Mouse (Mus musculus) forebrain, embryonic 16.5 days (tissue): ENCODE results near the gene Tap2. TPM values are rescaled to one million over a fixed set of nuclear protein-coding genes. Genes with fewer than 3 reads are reported as not detected.

ENCODE experiments used
- ATAC-seq: fragments of 200-750 bp; cut with Nextera tagmentation; 2 replicates; pipeline ENCODE4 v1.8.0; 2017; ENCODE audit warnings: mild to moderate bottlenecking, moderate library complexity
- H3K27ac ChIP-seq: fragments of 300-500 bp; sonication (generic); 2 replicates; pipeline ENCODE4 v1.5.1; 2014; ENCODE audit warnings: low read length, control low read depth
- H3K27me3 ChIP-seq: fragments of 300-500 bp; sonication (generic); replicated peaks from 2 replicates; pipeline ENCODE4 v1.6.1; 2014; ENCODE audit warnings: low read length; ENCODE audit not compliant: control insufficient read depth, insufficient read depth
- H3K36me3 ChIP-seq: fragments of 300-500 bp; sonication (generic); 2 replicates; pipeline ENCODE4 v1.6.1; 2014; ENCODE audit not compliant: control insufficient read depth, insufficient read depth
- H3K4me1 ChIP-seq: fragments of 300-500 bp; sonication (generic); replicated peaks from 2 replicates; pipeline ENCODE4 v1.6.1; 2014; ENCODE audit warnings: low read length; ENCODE audit not compliant: control insufficient read depth, insufficient read depth
- H3K4me2 ChIP-seq: fragments of 300-500 bp; sonication (generic); 2 replicates; pipeline ENCODE4 v1.6.1; 2014; ENCODE audit warnings: mild to moderate bottlenecking, low read length, control low read depth
- H3K4me3 ChIP-seq: fragments of 300-500 bp; sonication (generic); replicated peaks from 2 replicates; pipeline ENCODE4 v1.5.1; 2014; ENCODE audit warnings: mild to moderate bottlenecking, low read length, control low read depth
- H3K9ac ChIP-seq: fragments of 300-500 bp; sonication (generic); replicated peaks from 2 replicates; pipeline ENCODE4 v1.6.1; 2014; ENCODE audit warnings: low read depth, low read length, control low read depth
- H3K9me3 ChIP-seq: fragments of 300-500 bp; sonication (generic); 2 replicates; pipeline ENCODE4 v1.6.1; 2016; ENCODE audit warnings: low read length; ENCODE audit not compliant: control insufficient read depth
- WGBS: fragments of 180-500 bp; shearing (Covaris S2); extraction: QIAGEN DNeasy Blood & Tissue Kit; methylation state at CpG from one replicate; pipeline ENCODE4 v1.1.7; 2014; 5-methylcytosine and 5-hydroxymethylcytosine counted together
- polyA plus RNA-seq: library from polyadenylated mRNA; unstranded; fragments of >200 nt; fragmentation: Nextera tagmentation; extraction: Ambion mirVana; gene quantifications from 2 replicates; pipeline ENCODE4 v1.2.1, GENCODE M21; 2015

Tap2 gene
- polyA plus RNA-seq, 1 experiment from 2014 or later = 1.6 TPM

DNA sequence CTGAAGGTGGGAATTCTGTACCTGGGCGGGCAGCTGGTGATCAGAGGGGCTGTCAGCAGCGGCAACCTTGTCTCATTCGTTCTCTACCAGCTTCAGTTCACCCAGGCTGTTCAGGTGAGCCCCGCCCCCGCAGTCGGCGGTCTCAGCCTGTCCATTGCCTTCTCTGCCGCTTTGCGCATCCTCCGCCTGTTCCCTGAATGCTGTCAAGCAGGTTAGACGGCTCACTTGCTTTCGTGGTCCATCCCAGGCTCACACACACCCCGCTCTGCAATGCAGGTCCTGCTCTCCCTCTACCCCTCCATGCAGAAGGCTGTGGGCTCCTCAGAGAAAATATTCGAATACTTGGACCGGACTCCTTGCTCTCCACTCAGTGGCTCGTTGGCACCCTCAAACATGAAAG lies 10.5 kb upstream of the Tap2 start:
- Histone ChIP-seq H3K4me2 (no peak overlapping the region), H3K27ac (no peak overlapping the region), H3K9ac (no peak overlapping the region), H3K9me3 (no peaks in the 10 kb centered on the region), H3K27me3 (peaks cover 58% of the 10 kb centered on the region), H3K4me1 (peaks cover 14% of the 10 kb centered on the region), H3K36me3 (no peaks in the 10 kb centered on the region), H3K4me3 (no peak overlapping the region)
- no peak for ATAC-seq
- WGBS = 23% methylated on average over 16 of the region's 16 CpGs

DNA sequence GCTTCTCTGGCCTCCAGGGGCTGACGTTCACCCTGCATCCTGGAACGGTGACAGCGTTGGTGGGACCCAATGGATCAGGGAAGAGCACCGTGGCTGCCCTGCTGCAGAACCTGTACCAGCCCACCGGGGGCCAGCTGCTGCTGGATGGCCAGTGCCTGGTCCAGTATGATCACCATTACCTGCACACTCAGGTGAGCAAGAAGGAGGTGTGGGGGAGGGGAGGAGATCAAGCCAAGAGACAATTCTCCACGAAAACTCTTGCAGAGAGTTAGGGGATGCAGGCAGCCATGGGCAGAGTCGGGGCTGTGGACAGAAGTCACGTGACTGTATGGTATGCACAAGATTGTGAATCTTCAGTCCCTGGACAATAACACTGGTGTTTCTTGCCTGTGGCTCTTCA lies 9.9 kb upstream of the Tap2 start:
- Histone ChIP-seq H3K4me3 (no peak overlapping the region), H3K4me2 (no peak overlapping the region), H3K27ac (no peak overlapping the region), H3K4me1 (peaks cover 15% of the 10 kb centered on the region), H3K9ac (no peak overlapping the region), H3K27me3 (peaks cover 59% of the 10 kb centered on the region), H3K36me3 (no peaks in the 10 kb centered on the region), H3K9me3 (no peaks in the 10 kb centered on the region)
- WGBS = 59% methylated on average over 8 of the region's 8 CpGs
- no peak for ATAC-seq

DNA sequence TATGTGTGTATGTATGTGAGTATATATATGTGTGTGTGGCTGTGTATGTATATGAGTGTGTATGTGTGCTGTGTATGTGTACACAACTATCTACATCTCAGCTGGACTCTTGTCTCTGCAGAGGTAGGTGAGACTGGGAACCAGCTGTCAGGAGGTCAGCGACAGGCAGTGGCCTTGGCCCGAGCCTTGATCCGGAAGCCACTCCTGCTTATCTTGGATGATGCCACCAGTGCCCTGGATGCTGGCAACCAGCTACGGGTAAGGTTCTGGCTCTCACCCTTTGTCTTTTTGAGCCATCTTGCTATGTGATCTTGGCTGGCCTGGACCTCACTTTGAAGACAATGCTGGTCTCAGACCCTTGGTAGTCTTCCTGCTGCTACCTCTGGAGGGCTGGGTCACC lies 8.6 kb upstream of the Tap2 start:
- H3K4me3 ChIP-seq = no peak overlapping the region
- peaks cover 15% of the 10 kb centered on the region for H3K4me1 ChIP-seq
- ATAC-seq = no peak
- H3K9me3 ChIP-seq = no peaks in the 10 kb centered on the region
- peaks cover 62% of the 10 kb centered on the region for H3K27me3 ChIP-seq
- WGBS = 89% methylated on average over 4 of the region's 4 CpGs
- H3K9ac ChIP-seq = no peak overlapping the region
- no peaks in the 10 kb centered on the region for H3K36me3 ChIP-seq
- no peak overlapping the region for H3K27ac ChIP-seq
- no peak overlapping the region for H3K4me2 ChIP-seq

DNA sequence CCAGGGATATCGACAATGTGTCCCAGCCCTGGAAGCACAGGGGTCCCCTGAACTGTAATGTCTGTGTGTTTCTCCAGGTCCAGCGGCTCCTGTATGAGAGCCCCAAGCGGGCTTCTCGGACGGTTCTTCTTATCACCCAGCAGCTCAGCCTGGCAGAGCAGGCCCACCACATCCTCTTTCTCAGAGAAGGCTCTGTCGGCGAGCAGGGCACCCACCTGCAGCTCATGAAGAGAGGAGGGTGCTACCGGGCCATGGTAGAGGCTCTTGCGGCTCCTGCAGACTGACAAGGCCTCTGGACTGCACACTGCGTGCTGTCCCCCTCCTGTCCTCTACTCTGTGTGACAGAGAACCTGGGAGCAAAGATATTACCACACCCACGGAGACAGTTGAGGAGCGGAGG lies 6.8 kb upstream of the Tap2 start:
- no peak overlapping the region for H3K9ac ChIP-seq
- H3K36me3 ChIP-seq = no peaks in the 10 kb centered on the region
- peaks cover 60% of the 10 kb centered on the region for H3K27me3 ChIP-seq
- no peak for ATAC-seq
- no peaks in the 10 kb centered on the region for H3K9me3 ChIP-seq
- H3K4me3 ChIP-seq = no peak overlapping the region
- WGBS = 28% methylated on average over 12 of the region's 12 CpGs
- H3K27ac ChIP-seq = no peak overlapping the region
- H3K4me1 ChIP-seq = peaks cover 15% of the 10 kb centered on the region
- H3K4me2 ChIP-seq = no peak overlapping the region

DNA sequence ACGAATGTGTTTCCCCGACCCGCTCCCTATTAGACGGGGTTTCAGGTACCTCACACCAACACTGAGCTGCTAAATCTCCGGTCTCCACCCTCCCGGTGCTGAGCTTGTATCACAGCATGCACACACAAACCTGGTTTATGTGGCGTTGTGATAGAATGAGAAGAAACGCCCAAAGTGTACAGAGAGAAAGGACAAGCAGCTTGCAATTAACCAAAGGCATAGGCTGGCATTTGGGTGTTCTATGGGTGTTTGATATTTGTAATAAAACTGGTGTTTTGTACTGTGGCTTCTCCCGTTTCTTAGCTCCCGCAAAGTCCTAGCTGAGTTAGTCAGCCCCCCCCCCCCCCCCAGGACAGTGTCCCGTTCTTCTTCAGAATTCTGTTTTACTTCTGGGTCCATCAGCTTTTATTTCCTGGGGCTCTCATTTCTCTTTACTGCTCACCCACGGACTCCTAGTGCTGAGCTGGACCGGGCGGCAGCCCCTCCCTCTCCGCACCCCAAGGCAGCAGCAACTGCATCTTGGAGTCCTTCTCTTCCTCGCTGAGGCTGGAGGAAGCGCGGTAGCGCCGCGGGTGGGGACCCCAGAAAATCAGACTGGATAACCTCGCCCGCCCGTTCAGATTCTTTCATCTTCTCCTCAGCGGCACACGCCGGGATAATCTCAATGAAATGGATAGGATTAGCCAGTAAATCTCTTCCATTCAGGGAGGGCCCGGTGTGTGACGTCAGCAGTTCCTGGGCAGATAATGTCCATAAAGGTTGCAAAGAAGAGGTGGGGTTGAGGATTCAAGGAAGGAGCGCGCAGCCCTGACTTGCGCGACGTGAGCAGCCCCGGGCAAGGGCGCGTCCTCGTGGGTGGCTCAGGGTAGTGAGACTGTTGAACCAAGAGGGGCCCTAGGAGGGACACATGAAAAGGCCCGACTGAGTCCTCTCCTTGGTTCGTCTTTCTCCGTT lies 6.1 kb upstream of the Tap2 start, which contains the start of gene Psmb8:
Gene Psmb8 (plus strand): TSS at position 781 of the 954 bp plus-strand sequence.
- ATAC-seq = peak; percentile 89
- WGBS = 3% methylated on average over 41 of the region's 41 CpGs

DNA sequence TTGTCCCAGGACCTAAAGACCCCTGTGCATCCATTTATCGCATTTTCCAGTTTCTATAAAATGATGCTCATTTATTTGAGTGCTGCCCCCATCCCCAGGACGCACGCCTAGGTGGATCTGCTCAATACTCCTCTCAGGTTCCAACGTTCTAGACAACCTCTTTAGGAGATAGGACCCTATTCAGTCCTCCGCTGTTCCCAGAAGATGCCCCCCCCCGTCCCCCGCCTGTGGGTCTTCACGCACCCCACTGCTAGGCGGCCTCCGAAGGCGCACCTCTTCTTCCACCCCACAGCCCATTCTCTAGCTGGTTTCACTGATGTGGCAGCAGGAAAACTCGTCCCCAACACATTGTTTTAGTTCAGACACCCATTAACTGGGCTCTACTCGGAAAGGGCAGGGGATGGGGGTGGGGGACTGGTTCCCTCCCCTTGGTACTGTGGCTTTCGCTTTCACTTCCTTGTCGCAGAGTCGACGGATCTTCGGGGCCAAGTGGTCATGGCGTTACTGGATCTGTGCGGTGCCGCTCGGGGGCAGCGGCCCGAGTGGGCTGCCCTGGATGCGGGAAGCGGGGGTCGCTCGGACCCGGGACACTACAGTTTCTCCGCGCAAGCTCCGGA lies 5.3 kb upstream of the Tap2 start:
- H3K36me3 ChIP-seq = no peaks in the 10 kb centered on the region
- ATAC-seq = peak; percentile 34
- no peaks in the 10 kb centered on the region for H3K9me3 ChIP-seq
- H3K27ac ChIP-seq = no peak overlapping the region
- H3K4me3 ChIP-seq = peak overlapping the region; percentile 44
- H3K9ac ChIP-seq = peak overlapping the region; percentile 46
- WGBS = 2% methylated on average over 32 of the region's 32 CpGs
- peaks cover 15% of the 10 kb centered on the region for H3K4me1 ChIP-seq
- peak overlapping the region; percentile 73 for H3K4me2 ChIP-seq
- peaks cover 47% of the 10 kb centered on the region for H3K27me3 ChIP-seq

More for the DNA sequence above, 6.1 kb upstream of the Tap2 start, which contains the start of gene Psmb8:
- peak within 1 kb of the TSS; percentile 73 for H3K4me2 ChIP-seq
- H3K36me3 ChIP-seq = no peaks in the 10 kb centered on the region
- H3K27ac ChIP-seq = no peak within 1 kb of the TSS
- peaks cover 15% of the 10 kb centered on the region for H3K4me1 ChIP-seq
- H3K27me3 ChIP-seq = peaks cover 55% of the 10 kb centered on the region
- H3K4me3 ChIP-seq = peak within 1 kb of the TSS; percentile 44
- no peaks in the 10 kb centered on the region for H3K9me3 ChIP-seq
- H3K9ac ChIP-seq = peak within 1 kb of the TSS; percentile 46

DNA sequence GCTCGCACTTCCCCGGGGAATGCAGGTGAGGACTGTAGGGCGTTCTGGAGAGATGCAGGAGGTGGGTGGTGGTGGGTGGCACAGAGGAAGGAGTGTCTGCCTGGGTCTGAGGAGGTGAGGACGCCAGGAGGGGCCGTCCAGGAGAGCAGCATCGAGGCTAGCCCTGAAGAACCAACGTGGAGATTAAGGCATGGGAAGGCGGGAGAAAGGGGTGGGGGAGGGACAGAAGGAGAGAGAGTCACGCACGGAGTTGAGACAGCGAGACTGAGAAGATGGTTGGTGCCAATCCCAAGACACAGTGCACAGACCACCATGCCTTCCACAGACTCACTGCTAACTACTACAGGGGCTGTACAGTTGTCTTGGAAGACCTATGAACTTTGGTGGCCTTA lies 4.8 kb upstream of the Tap2 start:
- Histone ChIP-seq H3K9ac (no peak overlapping the region), H3K4me1 (peaks cover 15% of the 10 kb centered on the region), H3K4me3 (peak overlapping the region; percentile 44), H3K9me3 (no peaks in the 10 kb centered on the region), H3K36me3 (no peaks in the 10 kb centered on the region), H3K4me2 (peak overlapping the region; percentile 73), H3K27ac (no peak overlapping the region), H3K27me3 (peaks cover 47% of the 10 kb centered on the region)
- ATAC-seq = no peak
- 5% methylated on average over 11 of the region's 11 CpGs for WGBS

DNA sequence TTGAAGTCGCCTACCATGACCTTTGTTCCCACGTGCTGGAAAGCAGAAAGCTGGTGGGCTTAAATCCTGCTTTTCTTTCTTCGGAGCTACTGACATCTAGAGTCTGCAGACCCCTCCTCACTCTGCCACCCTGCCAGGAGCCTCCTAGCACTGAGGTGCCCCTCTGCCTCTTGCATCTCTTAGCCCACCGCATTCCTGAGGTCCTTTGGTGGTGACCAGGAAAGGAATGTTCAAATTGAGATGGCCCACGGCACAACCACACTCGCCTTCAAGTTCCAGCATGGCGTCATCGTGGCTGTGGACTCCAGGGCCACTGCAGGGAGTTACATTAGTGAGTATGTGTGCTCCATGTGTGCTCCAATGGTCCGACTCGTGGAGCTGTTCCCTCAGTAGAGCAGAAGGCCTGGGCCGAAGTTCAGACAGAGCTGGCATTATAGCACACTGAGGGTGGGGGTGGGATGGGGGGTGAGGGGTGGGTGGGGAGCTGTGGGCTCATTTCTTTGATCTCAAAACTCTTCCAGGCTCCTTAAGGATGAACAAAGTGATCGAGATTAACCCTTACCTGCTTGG lies 4.2 kb upstream of the Tap2 start:
- Histone ChIP-seq H3K27ac (no peak overlapping the region), H3K27me3 (peaks cover 47% of the 10 kb centered on the region), H3K9ac (no peak overlapping the region), H3K4me1 (peaks cover 15% of the 10 kb centered on the region), H3K36me3 (no peaks in the 10 kb centered on the region), H3K4me2 (no peak overlapping the region), H3K4me3 (no peak overlapping the region), H3K9me3 (no peaks in the 10 kb centered on the region)
- 62% methylated on average over 12 of the region's 12 CpGs for WGBS
- ATAC-seq = no peak

DNA sequence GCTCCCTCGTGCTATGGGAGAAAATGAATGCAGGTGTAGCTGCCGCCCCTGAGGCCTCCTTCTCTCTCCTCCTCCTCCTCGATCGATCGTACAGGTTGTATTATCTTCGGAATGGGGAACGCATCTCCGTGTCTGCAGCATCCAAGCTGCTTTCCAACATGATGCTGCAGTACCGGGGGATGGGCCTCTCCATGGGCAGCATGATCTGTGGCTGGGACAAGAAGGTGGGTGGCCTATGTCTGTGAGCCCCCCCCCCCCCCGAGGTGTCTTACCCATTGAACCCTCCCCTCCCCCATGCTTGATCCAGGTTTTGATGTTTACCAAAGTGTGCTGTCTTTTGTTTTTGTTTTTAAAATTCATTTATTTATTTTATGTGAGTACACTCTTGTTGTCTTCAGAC lies 3.3 kb upstream of the Tap2 start:
- ATAC-seq = no peak
- Histone ChIP-seq H3K4me1 (peaks cover 20% of the 10 kb centered on the region), H3K9me3 (no peaks in the 10 kb centered on the region), H3K27ac (no peak overlapping the region), H3K4me3 (no peak overlapping the region), H3K27me3 (peaks cover 46% of the 10 kb centered on the region), H3K36me3 (no peaks in the 10 kb centered on the region), H3K4me2 (no peak overlapping the region), H3K9ac (no peak overlapping the region)
- 82% methylated on average over 10 of the region's 10 CpGs for WGBS
